Mouse (Mus musculus) ovary, postnatal 14 days (tissue): ENCODE data around the gene Ccz1.
A peak's percentile ranks its signal among the peaks of the same experiment; 100 is the strongest.
"Not testable (repeated sequence)": the region's sequence is repeated elsewhere in the genome, so short reads cannot be mapped to it uniquely, and the experiment has no call there.

Source experiments
- DNase-seq: peaks from one replicate; pipeline ENCODE4 v3.0.0; 2022; ENCODE audit warnings: low spot score

Gene Ccz1

DNA sequence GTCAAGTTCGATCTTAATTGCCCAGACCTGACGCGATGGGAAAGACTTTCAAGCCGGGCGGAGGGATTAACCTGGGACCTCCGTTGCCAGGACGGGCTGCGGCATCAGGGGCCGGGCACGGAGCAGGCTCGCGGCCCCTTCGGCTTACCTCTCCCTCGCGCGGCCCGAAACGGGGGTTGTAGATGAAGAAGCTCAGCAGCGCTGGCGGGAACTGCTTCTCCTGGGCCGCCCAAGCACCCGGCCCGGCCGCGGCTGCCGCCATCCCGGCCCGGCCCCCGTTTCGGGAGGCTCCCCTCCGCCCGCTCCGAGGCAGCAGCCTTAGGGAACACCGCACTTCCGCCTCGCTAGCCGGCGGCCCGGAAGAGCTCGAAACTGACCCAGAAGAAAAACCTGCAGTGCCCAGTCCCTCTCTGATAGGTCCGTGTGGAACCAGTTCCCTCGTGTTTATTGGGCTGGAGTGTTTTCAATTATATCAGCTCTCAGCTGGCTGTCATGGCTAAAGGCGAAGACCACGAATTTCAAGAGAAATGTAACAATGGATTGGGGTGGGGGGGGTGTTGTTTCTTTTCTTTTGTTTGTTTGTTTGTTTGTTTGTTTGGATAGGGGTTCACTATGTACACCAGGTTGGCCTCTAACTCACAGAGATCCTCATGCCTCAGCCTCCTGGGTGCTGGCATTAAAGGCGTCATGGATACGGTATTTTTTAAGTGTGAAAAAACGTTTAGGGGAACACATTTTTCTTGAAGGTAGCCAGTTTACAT lies at the start of gene Ccz1:
Gene Ccz1, minus strand, starts transcription at position 327 of the 761 bp plus-strand sequence.
- DNase-seq = peak; percentile 65

DNA sequence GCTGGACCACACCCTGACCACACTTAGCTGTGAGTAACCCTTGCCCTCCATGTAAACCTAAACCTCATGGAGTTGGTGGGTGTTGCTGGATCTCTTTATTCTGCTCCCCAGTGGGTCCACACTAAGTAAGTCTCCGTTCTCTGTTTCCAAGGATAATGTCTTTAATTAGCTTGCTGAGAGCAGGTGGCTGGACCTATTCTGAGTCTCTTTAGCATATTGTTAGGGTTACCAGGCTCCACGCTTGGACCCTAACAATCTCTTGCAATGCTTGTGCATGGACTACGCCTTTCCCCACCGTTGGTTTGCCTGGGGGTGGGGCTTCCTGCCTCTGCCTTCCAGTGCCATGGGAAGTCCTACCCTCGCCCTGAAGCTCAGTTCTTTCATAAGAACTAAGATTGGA lies 49.4 kb upstream of the Ccz1 start:
- no peak for DNase-seq

DNA sequence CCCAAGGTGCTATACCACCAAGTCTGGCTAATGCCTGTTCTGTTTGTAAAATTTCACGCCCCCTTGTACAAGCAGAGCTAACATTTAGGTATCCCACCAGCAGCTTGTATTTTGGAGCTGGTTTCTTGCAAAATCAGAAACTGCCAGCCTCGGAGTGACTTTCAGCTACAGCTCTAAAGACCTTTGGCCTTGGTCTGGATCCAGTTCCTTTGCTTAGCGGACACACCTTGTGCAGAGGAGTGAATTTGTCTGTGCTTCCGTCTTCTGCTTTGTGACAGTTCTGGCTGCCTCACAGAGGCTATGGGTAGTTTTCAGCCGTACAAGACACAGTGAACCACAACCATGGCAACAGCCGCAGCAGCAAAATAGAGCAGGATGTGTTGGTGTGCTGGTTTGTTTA lies 39.7 kb upstream of the Ccz1 start:
- DNase-seq = no peak

DNA sequence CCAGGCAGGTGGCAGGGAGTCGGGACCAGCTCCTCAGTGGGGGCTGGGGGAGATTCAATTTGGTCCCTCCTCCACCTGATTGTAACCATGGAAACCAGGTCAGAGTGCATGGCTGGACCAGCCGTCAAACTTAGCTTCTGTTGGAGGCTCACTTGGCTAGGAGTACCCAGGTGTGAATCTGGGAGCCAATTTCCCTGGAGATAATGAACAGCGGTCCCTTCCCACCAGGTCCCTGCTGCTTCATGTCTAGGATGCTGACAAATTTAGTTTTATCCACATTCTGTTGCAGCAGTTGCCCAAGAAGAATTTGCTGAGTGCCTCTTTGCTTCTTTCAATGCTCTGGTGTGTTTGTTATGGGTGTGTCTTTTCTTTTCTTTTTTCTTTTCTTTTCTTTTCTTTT lies 38.8 kb upstream of the Ccz1 start:
- no peak for DNase-seq

DNA sequence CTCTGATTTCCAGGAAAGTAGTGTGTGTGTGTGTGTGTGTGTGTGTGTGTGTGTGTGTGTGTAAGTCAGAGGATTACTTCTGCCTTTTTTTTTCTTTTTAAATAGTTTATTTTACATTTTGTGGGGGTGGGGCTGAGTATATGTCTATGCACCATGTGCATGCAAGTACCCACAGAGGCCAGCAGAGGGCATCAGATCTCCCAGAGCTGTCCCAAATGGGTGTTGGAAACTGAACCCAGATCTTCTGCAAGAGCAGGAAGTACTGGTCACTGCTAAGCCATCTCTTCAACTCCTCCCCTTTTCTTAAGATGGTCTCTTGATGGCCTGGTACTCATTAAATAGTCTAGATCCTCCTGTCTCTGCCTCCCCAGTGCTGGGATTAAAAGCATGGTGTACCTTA lies 36.6 kb upstream of the Ccz1 start:
- no peak for DNase-seq

DNA sequence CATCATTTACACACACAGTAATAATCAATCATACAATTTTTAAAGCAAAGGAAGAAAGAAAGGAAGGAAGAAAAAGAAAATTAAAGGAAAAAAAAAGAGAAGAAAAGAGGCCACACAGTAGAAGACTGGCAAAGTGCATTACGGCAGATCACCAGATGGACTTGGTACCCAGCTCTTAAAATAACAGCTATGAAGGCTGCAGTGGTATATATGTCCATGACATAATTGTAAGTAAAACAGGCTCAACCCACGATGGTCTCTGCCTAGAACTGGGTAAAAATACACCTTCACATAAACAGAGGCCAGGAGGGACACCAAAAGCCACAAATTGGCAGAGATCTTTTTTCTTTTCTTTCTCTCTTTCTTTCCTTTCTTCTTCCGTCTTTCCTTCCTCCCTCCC lies 35.2 kb upstream of the Ccz1 start:
- no peak for DNase-seq

DNA sequence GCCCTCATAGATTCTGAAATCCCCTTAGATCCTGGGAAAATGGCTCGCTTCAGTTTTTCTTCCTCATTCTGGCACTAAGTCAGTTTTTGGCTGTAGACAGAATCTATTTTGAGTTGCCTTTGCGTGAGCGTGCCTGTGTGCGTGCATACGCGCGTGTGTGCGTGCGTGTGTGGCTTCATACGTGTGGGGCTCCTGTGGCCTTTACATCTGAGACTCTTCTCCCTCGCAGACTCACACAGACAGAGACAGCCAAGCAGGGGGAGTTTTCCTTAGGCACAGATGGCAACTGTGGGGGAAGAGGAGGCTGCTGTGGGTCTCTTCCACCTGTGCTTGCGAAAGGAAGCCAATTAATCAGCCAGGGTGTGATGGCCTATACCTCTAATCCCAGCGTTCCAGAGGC lies 32.6 kb upstream of the Ccz1 start:
- DNase-seq = no peak

DNA sequence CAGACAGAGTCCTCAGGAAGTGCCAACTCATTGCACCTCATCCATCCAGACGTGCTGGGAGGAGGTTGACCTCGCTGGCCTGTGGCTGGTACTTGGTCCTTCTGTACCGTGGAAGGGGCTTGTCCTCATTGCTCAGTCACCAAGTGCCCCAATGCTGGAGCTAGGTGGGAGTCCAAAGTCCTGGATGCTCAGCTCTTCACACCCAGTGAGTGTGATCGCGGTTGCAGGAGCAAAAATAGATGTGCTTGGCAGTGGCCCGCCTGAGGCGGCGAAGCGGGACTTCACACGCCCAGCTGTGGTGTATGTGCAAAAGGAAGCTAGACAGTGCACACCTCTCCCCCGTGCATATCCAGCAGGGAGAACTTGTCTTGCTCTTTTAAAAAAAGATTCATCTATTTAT lies 28.5 kb upstream of the Ccz1 start:
- no peak for DNase-seq

DNA sequence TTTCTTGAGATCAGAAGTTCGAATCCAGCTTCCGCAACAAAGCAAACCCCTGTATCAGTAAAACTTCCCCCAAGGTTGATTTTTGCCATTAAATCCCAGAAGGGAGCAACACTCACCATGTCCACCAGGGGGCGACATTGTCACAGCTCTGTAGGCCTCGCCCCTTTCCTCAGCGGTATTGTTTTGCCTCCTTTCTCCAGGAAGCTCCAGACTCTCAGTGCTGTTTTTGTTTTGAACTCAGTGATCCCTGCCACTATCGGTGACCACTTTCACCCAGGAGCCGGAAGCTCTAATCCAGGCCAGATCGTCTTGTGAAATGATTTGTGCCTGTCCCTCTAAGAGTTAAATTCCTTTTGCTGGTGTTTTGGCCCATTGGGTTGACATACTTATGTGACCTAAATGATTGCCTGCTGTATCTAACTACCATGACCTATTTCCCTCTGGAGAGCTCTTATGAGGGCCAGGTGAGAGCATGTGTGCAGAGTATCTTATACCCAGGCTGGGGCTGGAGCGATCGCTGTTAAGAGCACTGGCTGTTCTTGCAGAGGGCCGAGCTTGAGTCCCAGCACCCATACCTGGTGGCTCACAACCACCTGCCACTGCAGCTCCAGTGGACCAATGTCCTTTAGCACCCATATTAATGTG lies 26.2 kb upstream of the Ccz1 start:
- DNase-seq = peak; percentile 65

DNA sequence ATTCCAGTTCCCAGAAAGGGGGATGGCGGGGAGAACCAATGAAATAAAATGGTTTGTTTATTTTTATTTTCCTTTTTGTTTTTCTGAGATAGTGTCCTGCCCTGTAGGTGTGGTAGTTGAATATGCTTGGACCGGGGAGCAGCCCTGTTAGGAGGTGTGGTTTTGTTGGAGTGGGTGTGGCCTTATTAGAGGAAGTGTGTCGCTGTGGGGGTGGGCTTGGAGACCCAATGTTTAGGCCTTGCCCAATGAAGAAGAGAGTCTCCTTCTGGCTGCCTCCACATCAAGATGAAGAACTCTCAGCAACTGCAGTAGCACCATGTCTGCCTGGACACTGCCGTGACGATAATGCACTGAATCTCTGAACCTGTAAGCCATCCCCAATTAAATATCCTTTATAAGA lies 25.2 kb upstream of the Ccz1 start:
- DNase-seq = no peak

DNA sequence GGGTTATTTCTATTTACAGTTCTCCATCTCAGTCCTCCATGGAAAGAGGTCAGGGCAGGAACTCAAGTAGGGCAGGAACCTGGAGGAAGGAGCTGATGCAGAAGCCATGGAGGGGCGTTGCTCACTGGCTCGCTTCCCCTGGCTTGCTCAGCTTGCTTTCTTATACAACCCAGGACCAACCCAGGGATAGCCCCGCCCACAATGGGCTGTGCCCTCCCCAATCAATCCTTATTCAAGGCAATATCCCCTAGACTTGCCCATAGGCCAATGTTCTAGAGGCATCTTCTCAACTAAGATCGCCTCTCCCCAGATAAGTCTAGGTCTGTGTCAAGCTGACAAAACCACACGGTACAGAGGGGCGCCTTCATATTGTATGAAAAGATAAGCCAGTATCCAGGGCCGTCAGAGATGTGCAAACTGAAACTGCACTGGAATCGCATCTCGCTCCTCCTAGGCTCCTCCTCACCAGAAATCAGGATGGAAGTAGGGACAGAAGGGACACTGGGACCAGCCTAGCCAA lies 24.5 kb upstream of the Ccz1 start:
- DNase-seq = no peak

DNA sequence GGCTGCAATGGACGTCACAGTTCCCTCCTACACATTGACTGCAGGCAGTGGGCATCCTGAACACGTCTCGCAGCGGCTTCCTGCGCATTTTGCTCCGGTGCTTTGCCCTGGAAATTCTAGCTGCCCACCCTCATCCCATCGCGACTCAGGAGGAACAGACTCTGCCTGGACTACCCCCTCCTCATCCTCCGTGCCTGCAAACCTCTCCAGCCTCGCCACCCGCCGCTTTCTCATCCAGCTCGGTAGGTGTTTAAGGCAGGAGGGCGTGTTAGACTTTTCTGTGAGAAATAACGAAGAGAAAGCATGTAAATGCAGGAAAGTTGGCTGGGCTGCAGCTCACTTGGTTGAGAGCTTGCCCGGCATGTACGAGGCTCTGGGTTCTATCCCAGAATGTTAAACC lies 22.3 kb upstream of the Ccz1 start:
- DNase-seq = no peak

DNA sequence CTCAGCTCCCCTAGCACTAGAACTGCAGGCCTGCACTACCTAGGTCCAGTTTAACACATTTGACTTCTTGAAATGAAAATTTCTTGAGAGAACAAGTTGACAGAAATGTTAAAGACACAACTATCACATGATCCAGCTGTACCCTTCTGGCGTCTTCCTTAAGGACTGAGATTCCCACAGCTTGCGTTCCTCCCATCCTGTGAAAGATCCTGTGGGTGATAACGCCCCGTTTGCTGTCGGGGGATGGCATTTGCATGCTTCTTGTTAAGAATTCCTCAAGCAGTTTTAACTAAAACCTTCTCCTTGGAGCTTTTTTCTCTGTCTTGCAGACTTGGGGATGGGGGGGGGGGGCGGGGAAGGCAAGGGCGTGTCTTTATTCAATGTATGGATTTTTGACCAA lies 19.9 kb upstream of the Ccz1 start:
- no peak for DNase-seq

DNA sequence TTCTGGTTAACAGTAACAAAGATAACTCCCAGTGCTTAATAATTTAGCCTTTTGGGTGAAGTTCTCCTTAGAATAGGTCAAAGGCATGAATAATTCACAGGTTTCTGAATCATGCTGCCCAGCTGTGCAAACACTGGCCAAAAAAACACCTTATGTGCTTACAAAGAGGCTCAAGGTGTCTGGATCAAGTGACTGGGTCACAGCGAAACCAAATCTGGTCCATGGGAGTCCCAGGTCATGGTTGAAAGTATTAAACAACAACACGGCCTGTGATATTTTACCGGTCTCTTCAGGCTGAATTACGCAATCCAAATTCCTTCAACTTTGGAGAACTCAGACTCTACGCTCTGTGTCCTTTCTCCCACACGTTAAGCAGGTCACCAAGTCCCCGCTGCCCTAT lies 17.8 kb upstream of the Ccz1 start:
- no peak for DNase-seq

DNA sequence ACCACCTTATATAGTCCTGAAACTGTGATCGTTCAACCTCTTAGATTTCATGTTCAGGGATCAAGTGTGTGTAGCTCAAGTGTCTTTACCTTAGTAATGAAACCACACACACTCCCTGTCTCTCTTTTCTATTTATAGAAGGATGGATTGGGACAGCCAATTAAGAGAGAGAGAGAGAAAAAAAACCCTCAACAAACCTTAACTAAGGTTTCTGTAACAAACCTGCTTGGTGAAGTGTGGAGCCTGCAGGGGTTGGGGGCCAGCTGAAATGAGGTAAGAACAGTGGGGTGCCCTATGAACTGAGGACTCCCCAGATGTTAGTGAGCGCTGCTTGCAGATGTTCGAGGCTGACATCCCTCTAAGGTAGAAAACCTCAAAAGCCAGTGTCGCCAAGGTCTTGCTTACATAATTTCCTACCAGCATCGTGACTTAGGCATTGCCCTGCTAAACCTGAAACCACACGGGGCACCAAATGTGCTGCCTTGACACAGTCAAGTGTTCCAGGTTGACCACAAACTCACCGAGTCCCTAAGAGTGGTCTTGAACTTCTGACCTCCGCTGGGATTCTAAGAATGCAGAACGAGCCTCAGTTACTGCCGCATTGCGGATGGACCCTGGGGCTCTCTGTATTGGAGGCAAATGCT lies 12.1 kb upstream of the Ccz1 start, which contains the start of gene Ocm:
Gene Ocm, minus strand, starts transcription at position 51 of the 644 bp plus-strand sequence.
- DNase-seq = no peak

DNA sequence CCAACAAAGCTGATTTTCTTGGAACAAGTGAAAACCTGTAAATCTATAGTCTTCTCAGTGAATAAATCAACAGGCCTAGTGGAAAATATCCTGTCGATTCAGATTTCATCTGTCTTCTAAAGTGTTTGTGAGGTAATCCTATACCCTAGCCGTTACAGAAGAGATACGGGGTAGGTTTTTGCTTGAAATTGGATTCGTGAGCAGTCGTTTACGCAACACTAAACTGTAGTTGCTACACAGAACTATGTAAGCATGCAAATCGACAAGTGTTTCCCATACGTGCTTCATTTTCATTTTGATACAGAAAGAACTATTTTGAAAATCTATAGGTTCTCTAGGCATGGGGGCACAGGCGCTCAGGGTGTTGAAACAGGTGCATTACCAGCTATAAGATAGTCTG lies 1.2 kb upstream of the Ccz1 start:
- DNase-seq = no peak

DNA sequence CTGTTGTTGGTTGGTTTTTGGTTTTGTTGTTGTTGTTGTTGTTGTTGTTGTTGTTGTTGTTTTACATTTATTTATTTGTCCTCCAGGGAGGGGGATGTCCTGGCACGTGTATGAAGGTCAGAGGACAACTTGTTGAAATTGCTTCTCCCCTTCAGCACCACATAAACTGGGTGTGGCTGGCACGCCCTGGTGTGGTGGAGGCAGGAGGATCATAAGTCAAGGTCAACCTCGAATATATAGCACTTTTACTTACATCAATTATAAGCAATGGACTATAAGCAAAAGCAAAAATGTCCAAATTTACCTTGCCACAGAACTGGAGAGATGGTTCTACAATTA lies 604 bp upstream of the Ccz1 start:
- no peak for DNase-seq

DNA sequence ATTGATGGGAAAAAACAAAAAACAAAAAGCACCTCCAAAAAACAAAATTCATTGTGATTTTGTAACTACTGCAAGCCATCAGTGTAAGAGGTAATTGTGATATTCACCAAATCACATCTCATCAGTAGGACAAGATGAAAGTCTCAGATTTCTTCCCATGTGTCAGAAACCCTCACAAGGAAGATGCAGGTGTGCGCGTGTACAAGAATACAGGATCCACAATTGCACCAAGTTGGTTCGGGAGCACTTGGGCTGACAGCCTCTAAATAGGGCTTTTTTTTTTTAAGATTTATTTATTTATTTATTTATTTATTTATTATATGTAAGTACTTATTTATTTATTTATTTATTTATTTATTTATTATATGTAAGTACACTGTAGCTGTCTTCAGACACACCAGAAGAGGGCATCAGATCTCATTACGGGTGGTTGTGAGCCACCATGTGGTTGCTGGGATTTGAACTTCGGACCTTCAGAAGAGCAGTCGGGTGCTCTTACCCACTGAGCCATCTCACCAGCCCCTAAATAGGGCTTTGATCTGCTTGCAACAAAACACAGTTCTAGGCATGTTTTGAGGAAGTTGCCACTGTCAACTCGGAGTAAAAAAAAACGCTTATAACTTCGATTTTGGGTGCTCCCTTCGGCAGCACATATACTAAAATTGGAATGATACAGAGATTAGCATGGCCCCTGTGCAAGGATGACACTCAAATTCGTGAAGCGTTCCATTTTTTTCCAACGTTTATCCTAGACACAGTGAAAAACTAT lies 1.1 kb downstream of the Ccz1 start:
- not testable (repeated sequence) for DNase-seq

DNA sequence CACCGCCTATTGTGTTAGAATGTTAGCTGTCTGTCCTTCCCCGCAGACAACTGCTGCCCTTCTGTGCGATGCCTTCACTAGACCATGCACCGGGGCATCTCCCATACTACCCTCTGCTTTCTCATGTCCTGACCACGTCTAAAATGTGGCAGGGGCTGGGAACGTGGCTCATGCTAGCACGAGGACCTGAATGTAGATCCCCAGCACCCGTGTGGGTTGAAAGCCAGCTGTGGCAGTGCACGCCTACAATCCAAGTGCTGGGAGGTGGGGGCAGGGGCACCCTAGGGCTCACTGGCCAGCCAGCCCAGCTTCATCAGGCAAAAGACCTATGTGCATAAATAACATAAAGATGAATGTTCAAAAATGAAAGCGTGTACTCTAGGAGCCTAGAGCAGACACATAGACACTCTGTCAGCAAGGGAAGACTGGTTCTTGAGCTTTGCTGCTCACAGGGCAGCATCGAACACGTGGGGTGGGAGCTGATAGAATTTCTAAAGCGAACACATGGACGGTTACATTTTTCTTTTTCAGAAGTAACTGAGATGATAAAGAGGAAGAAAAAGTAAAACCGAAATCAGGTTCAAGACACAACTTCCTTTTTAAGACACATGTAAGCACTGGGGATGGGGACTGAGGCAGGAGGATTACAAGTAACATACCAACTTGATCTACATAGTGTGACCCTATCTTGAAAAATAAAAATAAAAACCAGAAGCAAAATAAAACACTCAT lies 12.1 kb downstream of the Ccz1 start:
- no peak for DNase-seq

DNA sequence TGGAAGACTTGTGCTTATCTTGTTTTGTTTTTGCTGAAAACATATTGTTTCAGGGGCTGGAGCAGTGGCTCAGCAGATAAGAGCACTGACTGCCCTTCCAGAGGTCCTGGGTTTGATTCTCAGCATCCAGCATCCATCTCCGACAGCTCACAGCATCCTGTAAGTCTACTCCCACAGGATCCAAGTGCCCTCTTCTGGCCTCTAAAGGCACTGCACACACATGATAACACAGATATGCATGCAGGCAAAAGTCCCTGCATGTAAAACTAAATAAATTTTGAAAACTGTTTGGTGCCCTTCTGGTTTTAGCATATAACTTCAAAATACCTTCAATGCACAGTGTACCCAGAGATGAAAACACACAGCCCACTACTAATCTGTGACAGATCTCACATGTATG lies 15.3 kb downstream of the Ccz1 start:
- DNase-seq = no peak

DNA sequence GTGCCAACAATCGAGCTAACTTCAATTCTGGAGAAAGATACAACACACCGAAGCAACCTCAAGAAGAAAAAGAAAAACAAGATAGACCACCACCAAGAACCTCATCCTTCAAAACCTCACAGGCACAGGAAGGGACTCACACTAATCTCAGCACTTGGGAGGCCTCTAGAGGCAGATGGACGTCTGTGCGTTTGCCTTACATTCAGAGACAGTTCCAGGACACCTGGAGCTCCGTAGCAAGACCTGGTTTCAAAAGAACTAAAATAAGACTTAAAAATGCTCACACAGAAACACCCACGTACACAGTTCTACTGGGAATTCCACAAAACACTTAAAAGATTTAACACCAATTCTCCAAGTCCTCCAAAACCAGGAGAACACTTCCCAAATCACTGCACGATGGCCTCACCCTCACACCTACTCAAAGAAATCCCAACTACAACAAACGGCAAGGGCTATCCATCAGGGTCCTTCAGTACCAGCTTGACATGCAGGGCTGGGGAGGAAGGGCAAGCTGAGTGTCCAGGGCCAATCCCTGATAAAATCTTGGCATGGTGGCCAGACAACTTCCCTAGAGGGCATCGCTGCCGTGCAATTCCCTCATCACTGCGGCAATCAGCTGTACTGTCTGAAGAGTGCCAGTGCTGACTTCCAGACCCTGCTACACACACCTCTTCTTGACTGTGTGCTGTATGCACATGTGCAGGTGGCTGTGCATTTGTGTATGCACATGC lies 19.9 kb downstream of the Ccz1 start:
- no peak for DNase-seq
